Mouse (Mus musculus) c-Kit-positive CD71-positive TER-119-negative erythroid progenitor cells, embryonic 14.5 days (primary cell): ENCODE measurements around the gene Krtap1-3.

ENCODE experiments used
- DNase-seq: peaks from one replicate; pipeline ENCODE4 v3.0.0-alpha.2; 2013; ENCODE audit warnings: low read depth

The Krtap1-3 gene

GRCm38 (mm10) chr11:99557976-99558745, 33.0 kb downstream of the Krtap1-3 start:
- DNase-seq = no peak

GRCm38 (mm10) chr11:99556753-99557152, 34.4 kb downstream of the Krtap1-3 start, which contains the start of gene Krtap3-2:
Gene Krtap3-2, minus strand, starts transcription at chr11:99556853.
- DNase-seq = no peak

GRCm38 (mm10) chr11:99556195-99556594, 34.9 kb downstream of the Krtap1-3 start:
- no peak for DNase-seq

DNA sequence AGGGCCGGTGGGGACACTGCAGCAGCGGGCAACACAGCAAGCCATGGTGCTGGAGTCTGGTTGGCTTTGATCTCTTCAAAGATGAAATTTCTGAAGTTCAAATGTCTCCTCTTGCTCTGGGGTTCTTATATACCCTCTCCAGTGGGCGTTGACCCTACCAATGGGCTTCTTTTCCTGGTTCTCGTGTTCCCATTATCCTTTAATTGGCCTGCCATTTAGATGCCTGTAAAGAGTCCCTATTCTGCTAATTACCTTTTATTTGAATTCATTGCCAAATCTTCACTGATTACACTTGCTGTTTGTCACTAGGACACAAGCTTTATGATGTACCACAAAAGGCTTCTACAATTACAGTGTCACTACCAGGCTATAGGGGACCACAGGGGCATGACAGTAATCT, 40.4 kb downstream of the Krtap1-3 start, which contains the start of gene Krtap3-3:
Gene Krtap3-3, minus strand, starts transcription at position 101 of the 400 bp plus-strand sequence.
- DNase-seq = no peak

GRCm38 (mm10) chr11:99547892-99548291, 43.2 kb downstream of the Krtap1-3 start:
- no peak for DNase-seq
